9 mouse cellular contexts compared by ENCODE assay signal in genomic region chr3:37728112-37729100, GRCm38 (mm10). TPM values are rescaled to one million over a fixed set of nuclear protein-coding genes. Genes with fewer than 3 reads are reported as not detected.
A peak's percentile ranks its signal among the peaks of the same experiment; 100 is the strongest.
DNase-seq lines count a peak whose midpoint lies in the region; ATAC-seq and TF ChIP-seq lines count a peak whose summit lies in the region.
"Had no signal": no experiment of that assay in that cellular context is flagged by ENCODE, and none has a peak within 500 bp of the region (broad histone marks: within the 10 kb centered on the region; RNA-seq: fewer than 3 reads in every experiment).

No protein-coding gene starts in this region.

- no peaks in the 10 kb centered on the region for H3K36me3 ChIP-seq in embryonic facial prominence, embryonic 13.5 days
- no peaks in the 10 kb centered on the region for H3K36me3 ChIP-seq in embryonic facial prominence, embryonic 10.5 days (replicated peaks)
- no peaks in the 10 kb centered on the region for H3K36me3 ChIP-seq in liver, adult 2 months (ENCODE audit: control insufficient read depth, insufficient read depth, low read length)
- no peaks in the 10 kb centered on the region for H3K36me3 ChIP-seq in hindbrain, embryonic 15.5 days
- H3K36me3 ChIP-seq in stomach, embryonic 15.5 days = no peaks in the 10 kb centered on the region
- H3K36me3 ChIP-seq: embryonic facial prominence, embryonic 12.5 days had no signal

- no peaks in the 10 kb centered on the region for H3K79me2 ChIP-seq in liver, adult 2 months (ENCODE audit: control insufficient read depth, insufficient read depth, low read length)

- peak overlapping the region; percentile 55; the same call in 1 of the 2 replicates for H3K27ac ChIP-seq in embryonic facial prominence, embryonic 13.5 days
- no peak overlapping the region; the same call in 1 of the 2 replicates for H3K27ac ChIP-seq in embryonic facial prominence, embryonic 10.5 days (replicated peaks)
- peak overlapping the region; percentile 48 for H3K27ac ChIP-seq in liver, adult 2 months (replicated peaks; ENCODE audit: insufficient read depth, low read depth, low read length)
- 0 out of 2 replicates have a peak overlapping the region, but pooled peaks have one; percentile 36 for H3K27ac ChIP-seq in hindbrain, embryonic 15.5 days (replicated peaks)
- H3K27ac ChIP-seq in stomach, embryonic 15.5 days = peak overlapping the region; percentile 37; the same call in 1 of the 2 replicates

- peaks cover 6% of the 10 kb centered on the region; the same call in 1 of the 2 replicates for H3K27me3 ChIP-seq in embryonic facial prominence, embryonic 13.5 days
- peaks cover 42% of the 10 kb centered on the region for H3K27me3 ChIP-seq in embryonic facial prominence, embryonic 10.5 days (replicated peaks; ENCODE audit: low read depth, poor library complexity, severe bottlenecking)
- H3K27me3 ChIP-seq in liver, adult 2 months (ENCODE audit: control insufficient read depth, insufficient read depth, low read length) = no peaks in the 10 kb centered on the region
- no peaks in the 10 kb centered on the region for H3K27me3 ChIP-seq in hindbrain, embryonic 15.5 days
- no peaks in the 10 kb centered on the region for H3K27me3 ChIP-seq in stomach, embryonic 15.5 days (replicated peaks)
- H3K27me3 ChIP-seq: embryonic facial prominence, embryonic 12.5 days had no signal

- no peak for DNase-seq in embryonic facial prominence, embryonic 10.5 days (ENCODE audit: low spot score)
- no peak for DNase-seq in liver, adult 2 months (ENCODE audit: extremely low read depth, low read depth, low spot score)
- DNase-seq in liver = no peak
- no peak for DNase-seq in urinary bladder, postnatal 4 days (ENCODE audit: low spot score in 2 of 2)
- DNase-seq in thymus, postnatal 10 days (ENCODE audit: low spot score in 2 of 2) = no peak

- H3K4me1 ChIP-seq in embryonic facial prominence, embryonic 13.5 days = peaks cover 40% of the 10 kb centered on the region
- H3K4me1 ChIP-seq in embryonic facial prominence, embryonic 10.5 days = peaks cover 32% of the 10 kb centered on the region
- peaks cover 13% of the 10 kb centered on the region for H3K4me1 ChIP-seq in liver, adult 2 months (ENCODE audit: control insufficient read depth, insufficient read depth, low read length)
- H3K4me1 ChIP-seq in hindbrain, embryonic 15.5 days (replicated peaks) = peaks cover 23% of the 10 kb centered on the region
- H3K4me1 ChIP-seq in stomach, embryonic 15.5 days = peaks cover 43% of the 10 kb centered on the region

- H3K4me3 ChIP-seq in embryonic facial prominence, embryonic 13.5 days = no peak overlapping the region
- no peak overlapping the region for H3K4me3 ChIP-seq in embryonic facial prominence, embryonic 10.5 days
- H3K4me3 ChIP-seq in liver, adult 2 months (ENCODE audit: insufficient read depth, low read depth, low read length) = no peak overlapping the region
- no peak overlapping the region for H3K4me3 ChIP-seq in hindbrain, embryonic 15.5 days
- H3K4me3 ChIP-seq in stomach, embryonic 15.5 days (replicated peaks) = no peak overlapping the region
- H3K4me3 ChIP-seq: embryonic facial prominence, embryonic 12.5 days had no signal

- TF ChIP-seq POLR2A in liver, adult 2 months (IDR thresholded peaks at IDR 0.05; ENCODE audit: extremely low read depth, insufficient read depth, low read length) = no peak

- TF ChIP-seq CTCF in liver, adult 2 months (IDR thresholded peaks at IDR 0.05; ENCODE audit: low read depth, low read length) = no peak

- ATAC-seq in embryonic facial prominence, embryonic 13.5 days (ENCODE audit: insufficient number of reproducible peaks, insufficient read depth, low FRiP score, low TSS enrichment, low read depth) = no peak
- ATAC-seq in hindbrain, embryonic 15.5 days (ENCODE audit: low FRiP score, low read depth) = no peak
- no peak for ATAC-seq in stomach, embryonic 15.5 days (ENCODE audit: insufficient read depth, low FRiP score, low read depth)

- 70% methylated on average over 9 of the region's 9 CpGs for WGBS in embryonic facial prominence, embryonic 13.5 days
- 63% methylated on average over 9 of the region's 9 CpGs for WGBS in embryonic facial prominence, embryonic 10.5 days
- 67% methylated on average over 9 of the region's 9 CpGs for WGBS in liver, adult 2 months
- WGBS in hindbrain, embryonic 15.5 days = 76% methylated on average over 9 of the region's 9 CpGs
- WGBS in stomach, embryonic 15.5 days = 62% methylated on average over 9 of the region's 9 CpGs

- no peak overlapping the region for H3K9ac ChIP-seq in embryonic facial prominence, embryonic 13.5 days
- no peak overlapping the region for H3K9ac ChIP-seq in liver, adult 2 months (ENCODE audit: low read depth, low read length)
- no peak overlapping the region for H3K9ac ChIP-seq in hindbrain, embryonic 15.5 days
- no peak overlapping the region for H3K9ac ChIP-seq in stomach, embryonic 15.5 days
- H3K9ac ChIP-seq: embryonic facial prominence, embryonic 12.5 days had no signal

- no peak overlapping the region for H3K4me2 ChIP-seq in embryonic facial prominence, embryonic 13.5 days
- no peak overlapping the region for H3K4me2 ChIP-seq in hindbrain, embryonic 15.5 days
- H3K4me2 ChIP-seq in stomach, embryonic 15.5 days = no peak overlapping the region
- H3K4me2 ChIP-seq: embryonic facial prominence, embryonic 12.5 days had no signal

- H3K9me3 ChIP-seq in embryonic facial prominence, embryonic 13.5 days = no peaks in the 10 kb centered on the region
- H3K9me3 ChIP-seq in embryonic facial prominence, embryonic 10.5 days = no peaks in the 10 kb centered on the region
- no peaks in the 10 kb centered on the region for H3K9me3 ChIP-seq in hindbrain, embryonic 15.5 days
- no peaks in the 10 kb centered on the region for H3K9me3 ChIP-seq in stomach, embryonic 15.5 days
- H3K9me3 ChIP-seq: embryonic facial prominence, embryonic 12.5 days had no signal

RNA-seq across cellular contexts. Expression of gene Gm5148, which starts 4.1 kb away (rescaled TPM):
- polyA plus RNA-seq in embryonic facial prominence, embryonic 13.5 days (2015; fragmentation: Nextera tagmentation; extraction: Ambion mirVana) = 6.2 and 7.5 TPM in 2 replicates
- polyA plus RNA-seq in embryonic facial prominence, embryonic 10.5 days (2016; fragmentation: Nextera tagmentation; extraction: Ambion mirVana) = 3.1 and 4.1 TPM in 2 replicates
- 0.09 and 0.20 TPM in 2 replicates for total RNA-seq in liver, adult 2 months (2014; rRNA removed)
- 0.73 and 0.94 TPM in 2 replicates for polyA plus RNA-seq in liver, adult 2 months (2012; rRNA removed)
- 12.2 and 13.4 TPM in 2 replicates for polyA plus RNA-seq in hindbrain, embryonic 15.5 days (2015; fragmentation: Nextera tagmentation; extraction: Ambion mirVana)
- polyA plus RNA-seq in stomach, embryonic 15.5 days (2015; fragmentation: Nextera tagmentation; extraction: Ambion mirVana) = 5.9 and 6.0 TPM in 2 replicates
